Mouse (Mus musculus) heart, postnatal 0 days (tissue): ENCODE results near the gene Card11.

Source experiments
- CTCF ChIP-seq: IDR thresholded peaks from 2 replicates; pipeline ENCODE4 v1.5.1; 2016; ENCODE audit warnings: antibody characterized with exemption, control low read depth, low read depth
- EP300 ChIP-seq: IDR thresholded peaks from 2 replicates; pipeline ENCODE4 v1.6.1; 2016; ENCODE audit warnings: antibody characterized with exemption, low read depth

DNA sequence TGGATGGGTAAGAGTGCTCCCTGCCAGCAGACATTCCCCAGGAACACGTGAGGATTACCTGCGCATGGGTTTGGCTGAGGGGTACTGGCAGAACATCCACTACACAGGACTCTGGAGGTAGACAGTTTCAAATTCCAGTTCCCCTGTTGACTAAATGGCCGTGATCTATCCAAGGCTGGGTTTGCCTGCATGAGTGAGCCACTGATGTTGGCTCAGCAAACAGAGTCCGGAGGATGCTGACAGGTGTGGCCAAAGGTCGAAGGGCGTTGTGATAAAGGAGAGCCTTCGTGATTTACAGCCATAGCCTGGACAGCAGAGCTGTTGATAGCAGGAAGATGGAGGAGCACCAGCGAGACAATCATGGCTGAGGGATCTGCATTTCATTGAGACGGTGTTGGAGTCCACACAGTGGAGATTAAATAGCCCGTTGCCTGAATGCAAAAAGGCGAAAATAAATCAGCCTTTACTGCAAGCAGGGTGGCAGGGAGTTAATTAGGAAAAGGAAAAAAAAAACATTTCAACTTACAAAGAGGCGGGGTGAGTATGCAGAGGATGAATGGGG lies 147.9 kb downstream of the Card11 start:
- TF ChIP-seq EP300: no peak
- TF ChIP-seq CTCF: no peak
